Comparison of ENCODE assay signal across 8 mouse cellular contexts in genomic region chr11:70563470-70564275, GRCm38 (mm10). TPM values are rescaled to one million over a fixed set of nuclear protein-coding genes. Genes with fewer than 3 reads are reported as not detected.
DNase-seq lines count a peak whose midpoint lies in the region; ATAC-seq and TF ChIP-seq lines count a peak whose summit lies in the region.

No protein-coding gene starts in this region.

- TF ChIP-seq CTCF in midbrain, postnatal 0 days (IDR thresholded peaks at IDR 0.05): no peak

- H3K4me2 ChIP-seq in forebrain, embryonic 13.5 days: peak overlapping the region; percentile 82
- peak overlapping the region; percentile 97 for H3K4me2 ChIP-seq in hindbrain, embryonic 16.5 days (ENCODE audit: low read length)
- H3K4me2 ChIP-seq in liver, embryonic 11.5 days: peak overlapping the region; percentile 84
- peak overlapping the region; percentile 90 for H3K4me2 ChIP-seq in midbrain, postnatal 0 days (ENCODE audit: low read depth, low read length, poor library complexity, severe bottlenecking)

- H3K27me3 ChIP-seq in forebrain, embryonic 13.5 days: no peaks in the 10 kb centered on the region
- no peaks in the 10 kb centered on the region for H3K27me3 ChIP-seq in hindbrain, embryonic 16.5 days (replicated peaks; ENCODE audit: control insufficient read depth, insufficient read depth, low read length)
- no peaks in the 10 kb centered on the region for H3K27me3 ChIP-seq in liver, embryonic 11.5 days (replicated peaks; ENCODE audit: control insufficient read depth, insufficient read depth, low read length)
- H3K27me3 ChIP-seq in midbrain, postnatal 0 days (ENCODE audit: insufficient read depth, low read length): no peaks in the 10 kb centered on the region

- WGBS in forebrain, embryonic 13.5 days: 1% methylated on average over 25 of the region's 25 CpGs
- 3% methylated on average over 25 of the region's 25 CpGs for WGBS in hindbrain, embryonic 16.5 days
- 6% methylated on average over 25 of the region's 25 CpGs for WGBS in liver, embryonic 11.5 days
- 4% methylated on average over 25 of the region's 25 CpGs for WGBS in midbrain, postnatal 0 days

- H3K9ac ChIP-seq in forebrain, embryonic 13.5 days: peak overlapping the region; percentile 92
- peak overlapping the region; percentile 97 for H3K9ac ChIP-seq in hindbrain, embryonic 16.5 days (ENCODE audit: low read depth, low read length)
- H3K9ac ChIP-seq in liver, embryonic 11.5 days (ENCODE audit: low read depth, low read length): peak overlapping the region; percentile 84
- H3K9ac ChIP-seq in midbrain, postnatal 0 days (replicated peaks; ENCODE audit: low read length, poor library complexity, severe bottlenecking): peak overlapping the region; percentile 90

- DNase-seq in adrenal gland, postnatal 10 days: peak; percentile 37
- no peak for DNase-seq in adrenal gland, adult 8-10 months
- DNase-seq in MEL-GATA-1-ER (ENCODE audit: extremely low read depth, low read depth): peak; percentile 14
- DNase-seq in liver, embryonic 11.5 days (ENCODE audit: low spot score): peak; percentile 54
- DNase-seq in midbrain, postnatal 0 days (ENCODE audit: low spot score): no peak
- DNase-seq in thymus, postnatal 4 days: peak; percentile 55

- peak overlapping the region; percentile 90 for H3K4me3 ChIP-seq in forebrain, embryonic 13.5 days
- H3K4me3 ChIP-seq in hindbrain, embryonic 16.5 days (ENCODE audit: low read length): peak overlapping the region; percentile 98
- H3K4me3 ChIP-seq in liver, embryonic 11.5 days (ENCODE audit: low read depth, low read length): peak overlapping the region; percentile 84
- H3K4me3 ChIP-seq in midbrain, postnatal 0 days (ENCODE audit: low read depth, low read length): peak overlapping the region; percentile 94

- ATAC-seq in forebrain, embryonic 13.5 days: no peak
- ATAC-seq in hindbrain, embryonic 16.5 days: no peak
- ATAC-seq in liver, embryonic 11.5 days (replicated peaks; ENCODE audit: low FRiP score): no peak
- no peak for ATAC-seq in midbrain, postnatal 0 days (ENCODE audit: low FRiP score)

- H3K4me1 ChIP-seq in forebrain, embryonic 13.5 days: peaks cover 40% of the 10 kb centered on the region
- H3K4me1 ChIP-seq in hindbrain, embryonic 16.5 days (ENCODE audit: control insufficient read depth, insufficient read depth, low read depth, low read length): peaks cover 33% of the 10 kb centered on the region
- H3K4me1 ChIP-seq in liver, embryonic 11.5 days (replicated peaks; ENCODE audit: control insufficient read depth, insufficient read depth, low read length): peaks cover 23% of the 10 kb centered on the region
- H3K4me1 ChIP-seq in midbrain, postnatal 0 days (ENCODE audit: insufficient read depth, low read length): peaks cover 12% of the 10 kb centered on the region

- H3K36me3 ChIP-seq in forebrain, embryonic 13.5 days (ENCODE audit: poor library complexity, severe bottlenecking): no peaks in the 10 kb centered on the region
- H3K36me3 ChIP-seq in hindbrain, embryonic 16.5 days (ENCODE audit: control insufficient read depth, insufficient read depth, low read length): no peaks in the 10 kb centered on the region
- H3K36me3 ChIP-seq in liver, embryonic 11.5 days (ENCODE audit: control insufficient read depth, insufficient read depth, low read length): no peaks in the 10 kb centered on the region
- peaks cover 10% of the 10 kb centered on the region; the same call in 1 of the 2 replicates for H3K36me3 ChIP-seq in midbrain, postnatal 0 days (ENCODE audit: insufficient read depth, low read length)

- no peaks in the 10 kb centered on the region for H3K9me3 ChIP-seq in forebrain, embryonic 13.5 days (replicated peaks)
- no peaks in the 10 kb centered on the region for H3K9me3 ChIP-seq in hindbrain, embryonic 16.5 days (ENCODE audit: control insufficient read depth, low read length)
- no peaks in the 10 kb centered on the region for H3K9me3 ChIP-seq in liver, embryonic 11.5 days (ENCODE audit: control insufficient read depth, low read length)
- no peaks in the 10 kb centered on the region for H3K9me3 ChIP-seq in midbrain, postnatal 0 days (ENCODE audit: low read length)

- H3K27ac ChIP-seq in forebrain, embryonic 13.5 days: 0 out of 2 replicates have a peak overlapping the region, but pooled peaks have one; percentile 33
- H3K27ac ChIP-seq in hindbrain, embryonic 16.5 days (ENCODE audit: low read depth, low read length): peak overlapping the region; percentile 90
- peak overlapping the region; percentile 80 for H3K27ac ChIP-seq in liver, embryonic 11.5 days (ENCODE audit: low read depth, low read length)
- H3K27ac ChIP-seq in midbrain, postnatal 0 days (ENCODE audit: low read depth, low read length): peak overlapping the region; percentile 78; the same call in 1 of the 2 replicates

RNA-seq across cellular contexts. Expression of gene Mink1, which starts 1.0 kb away (rescaled TPM):
- total RNA-seq in adrenal gland, postnatal 10 days (2021): 10 to 100 TPM; 49.0 to 55.8 TPM
- total RNA-seq in adrenal gland, adult 8-10 months (2022): 10 to 100 TPM; 50.6 to 90.5 (median 71.2) TPM
- 10.6 and 11.2 TPM in 2 replicates for polyA plus RNA-seq in forebrain, embryonic 13.5 days (2015; fragmentation: Nextera tagmentation; extraction: Ambion mirVana)
- polyA plus RNA-seq in hindbrain, embryonic 16.5 days (2015; fragmentation: Nextera tagmentation; extraction: Ambion mirVana): 14.4 and 19.1 TPM in 2 replicates
- 15.6 and 16.0 TPM in 2 replicates for polyA plus RNA-seq in liver, embryonic 11.5 days (2014; fragmentation: Nextera tagmentation; extraction: Ambion mirVana)
- 80.9 and 82.1 TPM in 2 replicates for total RNA-seq in midbrain, postnatal 0 days (2014; rRNA removed)
- polyA plus RNA-seq in midbrain, postnatal 0 days (2015; fragmentation: Nextera tagmentation; extraction: Ambion mirVana): 15.6 and 17.1 TPM in 2 replicates

RNA-seq across cellular contexts. Expression of gene Pld2, which starts 23.8 kb away (rescaled TPM):
- 10 to 100 TPM in 1 of 2 experiments, 1 to 10 TPM in 1; 9.7 to 13.6 TPM for total RNA-seq in adrenal gland, postnatal 10 days (2021)
- total RNA-seq in adrenal gland, adult 8-10 months (2022): 10 to 100 TPM in 2 of 4 experiments, 1 to 10 TPM in 2; 7.8 to 15.0 (median 11.2) TPM
- 2.9 and 4.6 TPM in 2 replicates for polyA plus RNA-seq in forebrain, embryonic 13.5 days (2015; fragmentation: Nextera tagmentation; extraction: Ambion mirVana)
- 20.6 and 21.4 TPM in 2 replicates for polyA plus RNA-seq in hindbrain, embryonic 16.5 days (2015; fragmentation: Nextera tagmentation; extraction: Ambion mirVana)
- polyA plus RNA-seq in liver, embryonic 11.5 days (2014; fragmentation: Nextera tagmentation; extraction: Ambion mirVana): 2.7 and 3.4 TPM in 2 replicates
- total RNA-seq in midbrain, postnatal 0 days (2014; rRNA removed): 46.8 and 71.5 TPM in 2 replicates
- polyA plus RNA-seq in midbrain, postnatal 0 days (2015; fragmentation: Nextera tagmentation; extraction: Ambion mirVana): 18.0 and 19.4 TPM in 2 replicates

RNA-seq across cellular contexts. Expression of gene Gm40193, which starts 30.9 kb away (rescaled TPM):
- total RNA-seq in adrenal gland, postnatal 10 days (2021): not detected
- not detected for total RNA-seq in adrenal gland, adult 8-10 months (2022)
- polyA plus RNA-seq in forebrain, embryonic 13.5 days (2015; fragmentation: Nextera tagmentation; extraction: Ambion mirVana): not detected in 2 replicates
- not detected in 2 replicates for polyA plus RNA-seq in hindbrain, embryonic 16.5 days (2015; fragmentation: Nextera tagmentation; extraction: Ambion mirVana)
- polyA plus RNA-seq in liver, embryonic 11.5 days (2014; fragmentation: Nextera tagmentation; extraction: Ambion mirVana): not detected in 2 replicates
- total RNA-seq in midbrain, postnatal 0 days (2014; rRNA removed): not detected in 2 replicates
- polyA plus RNA-seq in midbrain, postnatal 0 days (2015; fragmentation: Nextera tagmentation; extraction: Ambion mirVana): not detected in 2 replicates

RNA-seq across cellular contexts. Expression of gene Psmb6, which starts 38.5 kb away (rescaled TPM):
- total RNA-seq in adrenal gland, postnatal 10 days (2021): 100 to 1,000 TPM; 276 to 295 TPM
- total RNA-seq in adrenal gland, adult 8-10 months (2022): 100 to 1,000 TPM; 247 to 298 (median 278) TPM
- 912 and 933 TPM in 2 replicates for polyA plus RNA-seq in forebrain, embryonic 13.5 days (2015; fragmentation: Nextera tagmentation; extraction: Ambion mirVana)
- polyA plus RNA-seq in hindbrain, embryonic 16.5 days (2015; fragmentation: Nextera tagmentation; extraction: Ambion mirVana): 775 and 820 TPM in 2 replicates
- 619 and 649 TPM in 2 replicates for polyA plus RNA-seq in liver, embryonic 11.5 days (2014; fragmentation: Nextera tagmentation; extraction: Ambion mirVana)
- total RNA-seq in midbrain, postnatal 0 days (2014; rRNA removed): 455 and 493 TPM in 2 replicates
- polyA plus RNA-seq in midbrain, postnatal 0 days (2015; fragmentation: Nextera tagmentation; extraction: Ambion mirVana): 818 and 874 TPM in 2 replicates

RNA-seq across cellular contexts. Expression of gene Gltpd2, which starts 44.7 kb away (rescaled TPM):
- 1 to 10 TPM; 4.9 to 9.8 TPM for total RNA-seq in adrenal gland, postnatal 10 days (2021)
- total RNA-seq in adrenal gland, adult 8-10 months (2022): not detected
- not detected in 2 replicates for polyA plus RNA-seq in forebrain, embryonic 13.5 days (2015; fragmentation: Nextera tagmentation; extraction: Ambion mirVana)
- 0.39 and 0.40 TPM in 2 replicates for polyA plus RNA-seq in hindbrain, embryonic 16.5 days (2015; fragmentation: Nextera tagmentation; extraction: Ambion mirVana)
- 20.2 and 20.5 TPM in 2 replicates for polyA plus RNA-seq in liver, embryonic 11.5 days (2014; fragmentation: Nextera tagmentation; extraction: Ambion mirVana)
- not detected in 2 replicates for total RNA-seq in midbrain, postnatal 0 days (2014; rRNA removed)
- polyA plus RNA-seq in midbrain, postnatal 0 days (2015; fragmentation: Nextera tagmentation; extraction: Ambion mirVana): 0.21 and 0.25 TPM in 2 replicates

Comparison
In these comparisons a context has a peak if more than half of its experiments do, and no peak if none do; other contexts are left out.
1. DNase-seq: peak in adrenal gland, postnatal 10 days (single experiment), MEL-GATA-1-ER (single experiment), liver, embryonic 11.5 days (single experiment) and thymus, postnatal 4 days (single experiment); none in adrenal gland, adult 8-10 months (single experiment) and midbrain, postnatal 0 days (single experiment).
2. H3K27ac ChIP-seq: peak in every context shown above with its lines; median percentile 90 in hindbrain, embryonic 16.5 days; 80 in liver, embryonic 11.5 days; 78 in midbrain, postnatal 0 days; 33 in forebrain, embryonic 13.5 days.
3. Peak in every context shown above with its lines, with median percentiles within 50 percentile points of each other: H3K4me2 ChIP-seq, H3K4me3 ChIP-seq and H3K9ac ChIP-seq.